20 mouse cellular contexts compared by ENCODE assay signal in the genomic region with DNA sequence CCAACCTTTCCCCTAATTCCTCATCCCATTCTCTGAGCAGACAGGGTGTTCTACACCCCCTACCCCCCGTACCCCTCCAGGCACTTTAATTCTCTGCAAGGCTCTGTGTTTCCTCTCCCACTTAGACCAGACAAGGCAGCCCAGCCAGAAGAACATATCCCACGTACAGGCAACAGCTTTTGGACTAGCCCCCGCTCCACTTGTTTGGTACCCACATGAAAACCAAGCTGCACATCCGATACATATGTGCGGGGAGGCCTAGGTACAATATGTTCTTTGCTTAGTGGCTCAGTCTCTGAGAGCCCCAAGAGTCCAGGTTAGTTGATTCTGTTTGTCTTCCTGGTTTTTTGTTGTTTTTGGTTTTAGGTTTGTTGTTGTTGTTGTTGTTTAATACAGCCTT.
"Had no signal": no experiment of that assay in that cellular context is flagged by ENCODE, and none has a peak within 500 bp of the region (broad histone marks: within the 10 kb centered on the region; RNA-seq: fewer than 3 reads in every experiment).

No protein-coding gene starts in this region.

- H3K4me3 ChIP-seq: midbrain, embryonic 12.5 days; myocyte; neural tube, embryonic 13.5 days; stomach, embryonic 15.5 days had no signal

- H3K27ac ChIP-seq: kidney, postnatal 0 days; liver, embryonic 14.5 days; macrophage; midbrain, embryonic 12.5 days; neural tube, embryonic 13.5 days; stomach, embryonic 15.5 days had no signal

- H3K9ac ChIP-seq: liver, embryonic 14.5 days; liver, postnatal 0 days; lung, embryonic 14.5 days; midbrain, embryonic 12.5 days; neural tube, embryonic 13.5 days; stomach, embryonic 15.5 days had no signal

- H3K4me2 ChIP-seq: lung, embryonic 14.5 days; midbrain, embryonic 12.5 days; neural tube, embryonic 13.5 days; stomach, embryonic 15.5 days had no signal

- ATAC-seq: intestine, postnatal 0 days; liver, postnatal 0 days; lung, postnatal 0 days; midbrain, embryonic 16.5 days had no signal

- H3K4me1 ChIP-seq: midbrain, embryonic 12.5 days; neural tube, embryonic 13.5 days; stomach, embryonic 15.5 days had no signal

- H3K9me3 ChIP-seq: midbrain, embryonic 12.5 days; neural tube, embryonic 13.5 days; stomach, embryonic 15.5 days had no signal

- DNase-seq: kidney, adult 2 months; kidney, postnatal 25 days; liver, postnatal 0 days; lung, embryonic 14.5 days; retina, postnatal 1 day; right cerebral cortex, postnatal 14 days; right cerebral cortex, postnatal 4 days; spleen, adult 18-20 months; thymus, adult 18-20 months; thymus, postnatal 36 days had no signal

- H3K27me3 ChIP-seq: midbrain, embryonic 12.5 days; neural tube, embryonic 13.5 days; stomach, embryonic 15.5 days had no signal
